22 mouse cellular contexts compared by ENCODE assay signal in genomic region chr2:166245219-166245618, GRCm38 (mm10).
DNase-seq lines count a peak whose midpoint lies in the region; ATAC-seq and TF ChIP-seq lines count a peak whose summit lies in the region.
"Had no signal": no experiment of that assay in that cellular context is flagged by ENCODE, and none has a peak within 500 bp of the region (broad histone marks: within the 10 kb centered on the region; RNA-seq: fewer than 3 reads in every experiment).

No protein-coding gene starts in this region.

- peak; percentile 44; the same call in 1 of the 2 replicates for ATAC-seq in kidney, embryonic 16.5 days (ENCODE audit: low FRiP score, low TSS enrichment)
- no peak for ATAC-seq in midbrain, embryonic 16.5 days
- ATAC-seq in midbrain, embryonic 11.5 days (ENCODE audit: low FRiP score): no peak
- ATAC-seq: activated CD4-positive, CD25-positive, alpha-beta regulatory T cell, adult 4 months; forebrain, embryonic 15.5 days had no signal

- no peak for TF ChIP-seq CTCF in cerebellum, adult 2 months (IDR thresholded peaks at IDR 0.05; ENCODE audit: borderline replicate concordance, insufficient read depth, low read depth, low read length)

- peaks cover under 1% of the 10 kb centered on the region; the same call in 1 of the 2 replicates for H3K9me3 ChIP-seq in kidney, embryonic 16.5 days (ENCODE audit: low read length)
- no peaks in the 10 kb centered on the region for H3K9me3 ChIP-seq in midbrain, embryonic 16.5 days (replicated peaks; ENCODE audit: control insufficient read depth, low read length, poor library complexity, severe bottlenecking)
- no peaks in the 10 kb centered on the region for H3K9me3 ChIP-seq in midbrain, embryonic 11.5 days (ENCODE audit: control insufficient read depth, low read length)
- H3K9me3 ChIP-seq: forebrain, embryonic 15.5 days had no signal

- no peak overlapping the region for H3K4me2 ChIP-seq in kidney, embryonic 16.5 days (replicated peaks; ENCODE audit: low read depth, low read length)
- H3K4me2 ChIP-seq in midbrain, embryonic 16.5 days (ENCODE audit: low read length): no peak overlapping the region
- H3K4me2 ChIP-seq in midbrain, embryonic 11.5 days: no peak overlapping the region
- H3K4me2 ChIP-seq: forebrain, embryonic 15.5 days; heart, embryonic 12.5 days had no signal

- H3K27me3 ChIP-seq in cerebellum, adult 2 months (ENCODE audit: control insufficient read depth, insufficient read depth, low read length): no peaks in the 10 kb centered on the region
- H3K27me3 ChIP-seq in kidney, embryonic 16.5 days (ENCODE audit: insufficient read depth, low read length): no peaks in the 10 kb centered on the region
- no peaks in the 10 kb centered on the region for H3K27me3 ChIP-seq in midbrain, embryonic 16.5 days (ENCODE audit: control insufficient read depth, insufficient read depth, low read depth, low read length)
- no peaks in the 10 kb centered on the region for H3K27me3 ChIP-seq in midbrain, embryonic 11.5 days (ENCODE audit: control insufficient read depth, insufficient read depth, low read length)
- H3K27me3 ChIP-seq: forebrain, embryonic 15.5 days; heart, embryonic 12.5 days had no signal

- peak; percentile 24 to 25 for DNase-seq in cerebellum, postnatal 14 days
- DNase-seq in cerebellum, adult 2 months: no peak
- no peak for DNase-seq in kidney, postnatal 25 days
- no peak for DNase-seq in midbrain, embryonic 11.5 days (ENCODE audit: low spot score, missing footprints)
- no peak for DNase-seq in urinary bladder, postnatal 4 days (ENCODE audit: low spot score in 2 of 2)
- DNase-seq in frontal cortex, postnatal 36 days (ENCODE audit: low spot score in 2 of 2): no peak
- DNase-seq: adrenal gland, adult 8-10 months; cerebellum, adult 11-12 months; cerebellum, postnatal 25 days; gastrocnemius, postnatal 10 days; heart, adult 11 months; heart, postnatal 10 days; kidney, adult 8-10 months; lung, adult 2 months; lung, postnatal 14 days; midbrain, embryonic 14.5 days had no signal

- no peak overlapping the region for H3K27ac ChIP-seq in cerebellum, adult 2 months (ENCODE audit: insufficient read depth, low read length)
- H3K27ac ChIP-seq in kidney, embryonic 16.5 days (ENCODE audit: low read length): 0 out of 2 replicates have a peak overlapping the region, but pooled peaks have one; percentile 17
- H3K27ac ChIP-seq in midbrain, embryonic 16.5 days (ENCODE audit: low read length): no peak overlapping the region
- H3K27ac ChIP-seq in midbrain, embryonic 11.5 days (ENCODE audit: low read depth, low read length): no peak overlapping the region
- H3K27ac ChIP-seq: forebrain, embryonic 15.5 days; left cerebral cortex, adult 2 months had no signal

- H3K36me3 ChIP-seq in kidney, embryonic 16.5 days (ENCODE audit: insufficient read depth, low read length): no peaks in the 10 kb centered on the region
- no peaks in the 10 kb centered on the region for H3K36me3 ChIP-seq in midbrain, embryonic 16.5 days (ENCODE audit: control insufficient read depth, insufficient read depth, low read length)
- no peaks in the 10 kb centered on the region for H3K36me3 ChIP-seq in midbrain, embryonic 11.5 days (ENCODE audit: control insufficient read depth, insufficient read depth, low read length)
- H3K36me3 ChIP-seq: forebrain, embryonic 15.5 days; heart, embryonic 12.5 days had no signal

- no peaks in the 10 kb centered on the region for H3K4me1 ChIP-seq in cerebellum, adult 2 months (ENCODE audit: control insufficient read depth, insufficient read depth, low read length)
- peaks cover 23% of the 10 kb centered on the region for H3K4me1 ChIP-seq in kidney, embryonic 16.5 days (ENCODE audit: insufficient read depth, low read length)
- H3K4me1 ChIP-seq in midbrain, embryonic 16.5 days (ENCODE audit: control insufficient read depth, insufficient read depth, low read length): peaks cover 9% of the 10 kb centered on the region; the same call in 1 of the 2 replicates
- H3K4me1 ChIP-seq in midbrain, embryonic 11.5 days (ENCODE audit: control insufficient read depth, insufficient read depth, low read length): no peaks in the 10 kb centered on the region

- H3K4me3 ChIP-seq in cerebellum, adult 2 months (replicated peaks; ENCODE audit: insufficient read depth, low read depth, low read length): no peak overlapping the region
- H3K4me3 ChIP-seq in kidney, embryonic 16.5 days (ENCODE audit: low read length): no peak overlapping the region
- no peak overlapping the region for H3K4me3 ChIP-seq in midbrain, embryonic 16.5 days (ENCODE audit: low read depth, low read length)
- H3K4me3 ChIP-seq in midbrain, embryonic 11.5 days (ENCODE audit: low read depth, low read length): no peak overlapping the region
- H3K4me3 ChIP-seq: forebrain, embryonic 15.5 days; heart, embryonic 12.5 days; left cerebral cortex, adult 2 months had no signal

- WGBS in cerebellum, adult 2 months: 55% methylated on average over 8 of the region's 8 CpGs
- WGBS in kidney, embryonic 16.5 days: 8% methylated on average over 8 of the region's 8 CpGs
- WGBS in midbrain, embryonic 16.5 days: 74% methylated on average over 8 of the region's 8 CpGs
- WGBS in midbrain, embryonic 11.5 days: 67% methylated on average over 8 of the region's 8 CpGs

- TF ChIP-seq POLR2A in cerebellum, adult 2 months (IDR thresholded peaks at IDR 0.05; ENCODE audit: borderline replicate concordance, insufficient read depth, low read length): no peak

- H3K9ac ChIP-seq in kidney, embryonic 16.5 days (replicated peaks; ENCODE audit: low read length): no peak overlapping the region
- H3K9ac ChIP-seq in midbrain, embryonic 16.5 days (ENCODE audit: low read depth, low read length): 0 out of 2 replicates have a peak overlapping the region, but pooled peaks have one; percentile 14
- no peak overlapping the region for H3K9ac ChIP-seq in midbrain, embryonic 11.5 days (ENCODE audit: low read length)
- H3K9ac ChIP-seq: forebrain, embryonic 15.5 days; heart, embryonic 12.5 days had no signal

Comparison
In these comparisons a context has a peak if more than half of its experiments do, and no peak if none do; other contexts are left out.
1. DNase-seq: peak in cerebellum, postnatal 14 days (2 of 2); none in cerebellum, adult 2 months (0 of 2), kidney, postnatal 25 days (0 of 2), midbrain, embryonic 11.5 days (single experiment), urinary bladder, postnatal 4 days (0 of 2) and frontal cortex, postnatal 36 days (0 of 2).